Mouse (Mus musculus): Measurements from ENCODE around the gene Vrk2.

- TF ChIP-seq CTCF (IDR thresholded peaks at IDR 0.05; ENCODE audit: low read depth) (no peak), EP300 (optimal IDR thresholded peaks at IDR 0.05) (no peak)
Measured at GRCm38 (mm10) chr11:26598876-26599275, 5.1 kb upstream of the Vrk2 start.
